Mouse (Mus musculus): ENCODE results near the gene Nbdy.

DNA sequence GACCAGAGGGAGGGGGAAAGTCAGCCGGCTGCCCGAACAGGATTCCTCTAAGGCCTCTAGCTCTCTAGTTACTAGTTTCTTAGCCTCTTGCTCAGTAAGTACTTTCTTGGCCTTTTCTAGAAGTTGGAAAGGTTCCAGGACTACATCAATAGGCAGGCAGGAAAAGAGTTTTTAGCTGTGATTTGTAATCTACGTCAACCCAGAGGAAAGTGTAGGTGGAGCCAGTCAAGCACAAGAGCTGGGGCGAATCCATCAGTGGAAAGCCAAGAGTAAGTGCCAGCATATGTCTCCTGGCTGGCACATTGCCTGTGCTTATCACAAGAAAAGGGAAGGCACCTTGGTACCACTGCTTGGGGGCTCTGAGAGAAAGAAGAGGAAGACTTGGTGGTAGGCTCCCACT is 12.3 kb downstream of the Nbdy start:
- TF ChIP-seq CTCF (IDR thresholded peaks at IDR 0.05; ENCODE audit: borderline replicate concordance, insufficient read depth, low read depth, low read length) (no peak), POLR2A (IDR thresholded peaks at IDR 0.05; ENCODE audit: borderline replicate concordance, insufficient read depth, low read length) (no peak)
